Mouse (Mus musculus): ENCODE results near the gene Arrb1. TPM values are rescaled to one million over a fixed set of nuclear protein-coding genes. Genes with fewer than 3 reads are reported as not detected.
A peak's percentile ranks its signal among the peaks of the same experiment; 100 is the strongest.

Gene Arrb1
- total RNA-seq, 2 experiments from 2014 or later, result 25.0 to 33.3 TPM

- DNase-seq, result peak; percentile 29 to 53
- intact Hi-C loops (cut with DNase I), result loop anchor here (1.0 kb wide), 1 partner anchor 179 kb away; no protein-coding TSS in a partner anchor
These were observed 83.6 kb downstream of the Arrb1 start for GRCm38 (mm10) chr7:99618860-99619259.

GRCm38 (mm10) chr7:99625722-99626375, 90.6 kb downstream of the Arrb1 start:
- DNase-seq, result peak; percentile 92 to 93
- intact Hi-C loops (cut with DNase I), result loop anchor here (1.0 to 5.0 kb wide), 4 partner anchors 36 to 251 kb away; no protein-coding TSS in a partner anchor

DNA sequence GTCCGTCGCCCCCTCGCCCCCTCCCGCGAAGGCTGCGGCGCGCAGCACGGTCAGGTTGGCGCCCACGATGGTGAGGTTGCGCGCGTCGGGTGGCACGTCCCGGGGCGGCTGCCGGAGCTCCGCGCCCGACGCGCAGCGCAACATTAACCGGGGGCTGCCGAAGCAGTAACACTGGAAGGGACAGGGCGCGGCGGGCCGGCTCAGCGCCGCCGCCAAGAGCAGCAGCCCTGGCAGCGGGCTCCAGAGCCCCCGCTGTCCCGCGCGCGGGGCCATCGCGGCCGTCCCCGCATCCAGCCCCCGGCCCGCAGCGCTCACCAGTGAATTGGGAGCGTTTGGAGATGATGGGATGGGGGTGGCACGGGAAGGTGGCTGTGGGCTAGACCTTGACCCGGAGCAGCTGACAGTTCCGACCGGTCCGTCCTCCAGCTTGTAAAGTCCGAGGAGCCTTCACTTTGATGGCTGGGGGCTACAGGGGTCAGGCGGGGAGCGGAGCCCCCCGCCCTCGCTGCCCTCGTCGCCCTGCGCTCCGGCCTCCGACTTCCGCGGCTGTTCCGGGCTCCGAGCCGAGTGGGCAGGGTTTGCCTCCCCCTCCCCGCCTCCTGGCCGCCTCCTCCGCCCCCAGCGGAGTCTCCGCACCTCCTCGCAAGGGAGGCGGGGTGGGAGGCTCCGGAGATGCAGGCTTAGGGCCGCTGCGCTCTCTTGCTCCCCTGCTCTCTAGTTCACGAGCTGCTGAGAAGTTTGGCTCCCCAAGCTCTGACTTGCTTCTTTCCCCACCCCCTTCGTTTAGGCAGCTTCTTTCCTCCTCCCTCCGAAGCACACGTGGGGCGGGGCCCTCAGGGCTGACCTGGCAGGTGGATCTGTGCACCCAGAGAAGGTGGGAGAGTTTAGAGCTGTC, 91.4 kb downstream of the Arrb1 start, which contains the start of gene Tpbgl:
Gene Tpbgl, minus strand, starts transcription at position 728 of the 895 bp plus-strand sequence.
- intact Hi-C loops (cut with DNase I), result loop anchor here (5.0 kb wide), 1 partner anchor 36 kb away; no protein-coding TSS in a partner anchor
- peak; percentile 56 to 65 for DNase-seq

DNA sequence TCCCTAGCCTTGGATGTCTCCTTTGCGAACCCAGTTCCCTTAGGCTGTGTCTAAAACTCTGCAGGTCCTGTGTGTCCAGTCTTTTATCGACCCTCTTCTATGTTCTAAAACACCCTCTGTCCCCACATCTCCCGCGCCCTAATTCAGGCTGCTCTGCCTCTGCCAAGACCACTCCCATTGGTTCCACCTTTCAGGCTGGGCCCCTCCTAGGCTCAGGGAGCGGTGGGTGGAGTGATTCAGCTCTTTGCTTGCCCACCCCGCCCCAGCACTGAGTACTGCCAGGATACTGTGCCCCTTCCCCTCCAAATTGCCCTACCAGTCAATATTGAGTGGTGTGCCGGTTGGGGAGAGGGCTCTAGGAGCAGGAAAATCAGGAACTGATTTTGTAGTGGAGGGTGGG, 92.1 kb downstream of the Arrb1 start:
- DNase-seq, result no peak
- intact Hi-C loops (cut with DNase I), result loop anchor here (5.0 kb wide), 1 partner anchor 35 kb away; no protein-coding TSS in a partner anchor

DNA sequence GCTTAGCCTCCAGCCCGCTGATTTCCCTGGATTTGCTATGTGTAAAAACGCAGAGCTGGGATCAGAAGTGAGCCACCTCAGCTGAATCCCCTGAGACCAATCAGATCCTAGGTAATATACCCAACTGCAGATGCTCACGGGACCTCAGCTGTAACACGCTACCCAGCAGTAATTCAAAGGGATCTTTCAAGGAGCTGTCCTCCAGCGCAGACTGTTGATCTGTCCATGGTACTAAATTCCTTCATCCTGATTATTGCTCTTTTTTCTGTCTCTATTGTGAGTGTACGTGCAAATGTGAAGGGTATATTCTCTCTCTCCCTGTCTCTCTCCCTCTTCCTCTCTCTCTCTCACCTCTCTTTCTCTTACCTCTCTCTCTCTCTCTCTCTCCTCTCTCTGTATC, 97.0 kb downstream of the Arrb1 start:
- intact Hi-C loops (cut with DNase I), result loop anchor here (2.0 kb wide), 1 partner anchor 17 kb away; no protein-coding TSS in a partner anchor
- DNase-seq, result peak in 1 of 2 experiments; percentile 24

DNA sequence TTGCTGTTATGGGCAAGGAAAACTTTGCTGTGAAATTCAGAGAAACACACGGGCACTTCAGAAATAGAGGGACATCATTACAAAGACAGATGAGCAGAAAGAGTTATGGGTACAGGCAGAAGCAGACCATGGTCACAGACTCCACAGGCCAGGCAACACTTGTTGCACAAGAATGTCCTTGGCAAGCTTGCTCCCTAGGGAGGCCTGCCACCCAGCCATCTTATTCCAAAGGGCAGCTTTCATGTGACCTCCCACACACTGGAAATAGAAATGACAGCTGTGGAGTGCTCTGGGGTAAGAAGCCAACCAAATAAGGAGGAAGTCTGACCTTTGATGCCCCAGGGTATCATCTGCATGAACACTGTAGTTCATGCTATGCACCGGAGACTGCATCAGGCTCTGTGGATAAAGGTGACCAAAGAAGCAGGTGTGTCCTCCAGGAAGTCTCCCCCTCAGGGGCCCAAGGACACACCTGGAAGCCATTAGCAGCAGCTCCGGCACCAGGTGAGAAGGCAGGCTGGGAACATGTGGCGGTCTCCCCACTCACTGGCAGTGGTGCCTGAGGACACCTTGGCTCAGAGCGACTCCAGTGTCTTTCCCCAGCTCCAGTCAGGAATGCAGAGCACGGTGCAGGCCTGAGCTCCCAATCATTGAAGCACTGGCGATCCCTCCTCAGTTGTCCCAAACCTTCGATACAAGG, 98.8 kb downstream of the Arrb1 start:
- intact Hi-C loops (cut with DNase I), result loop anchor here (2.0 kb wide), 1 partner anchor 15 kb away; no protein-coding TSS in a partner anchor
- DNase-seq, result peak in 1 of 2 experiments; percentile 9

DNA sequence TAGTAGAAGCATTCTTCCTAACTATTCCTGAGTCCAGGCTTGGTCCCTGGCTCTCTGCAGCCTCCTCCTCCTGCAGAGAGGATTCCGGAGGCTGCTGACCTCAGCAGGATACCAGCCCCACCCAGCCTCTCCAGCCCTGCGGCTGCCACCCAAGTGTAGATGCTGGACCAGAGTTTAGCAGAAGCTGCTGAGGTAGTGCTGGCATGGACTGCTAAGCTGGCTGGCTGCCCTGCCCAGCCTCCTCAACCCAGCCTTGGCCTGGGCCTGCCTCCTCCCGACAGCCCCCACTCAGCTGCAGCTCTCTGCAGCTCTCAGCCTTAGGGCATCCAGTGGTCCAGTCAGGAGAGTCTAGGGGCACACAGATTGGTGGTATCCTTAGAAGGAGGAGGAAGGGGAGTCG, 106.0 kb downstream of the Arrb1 start:
- peak in 1 of 2 experiments; percentile 21 for DNase-seq
- intact Hi-C loops (cut with DNase I), result no loop called here

DNA sequence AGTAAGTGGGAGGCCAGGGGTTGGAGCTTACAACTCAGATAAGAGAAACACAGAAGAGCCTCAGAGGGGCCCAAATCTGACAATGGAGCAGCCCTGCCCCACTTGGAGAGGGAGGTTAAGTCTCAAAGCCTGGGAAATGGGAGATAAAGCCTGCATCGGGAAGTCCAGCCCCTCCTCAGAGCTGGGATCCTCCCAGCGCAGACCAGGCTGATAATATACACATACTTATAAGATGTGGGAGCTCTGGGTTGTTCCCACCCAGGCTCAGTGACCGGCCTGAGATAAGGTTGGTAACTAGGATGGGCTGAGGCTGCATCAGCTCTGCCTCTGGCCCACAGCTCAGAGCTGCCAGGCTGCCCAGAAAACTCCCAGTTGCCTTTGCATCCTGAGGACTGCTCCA, 106.8 kb downstream of the Arrb1 start:
- intact Hi-C loops (cut with DNase I), result no loop called here
- DNase-seq, result no peak

DNA sequence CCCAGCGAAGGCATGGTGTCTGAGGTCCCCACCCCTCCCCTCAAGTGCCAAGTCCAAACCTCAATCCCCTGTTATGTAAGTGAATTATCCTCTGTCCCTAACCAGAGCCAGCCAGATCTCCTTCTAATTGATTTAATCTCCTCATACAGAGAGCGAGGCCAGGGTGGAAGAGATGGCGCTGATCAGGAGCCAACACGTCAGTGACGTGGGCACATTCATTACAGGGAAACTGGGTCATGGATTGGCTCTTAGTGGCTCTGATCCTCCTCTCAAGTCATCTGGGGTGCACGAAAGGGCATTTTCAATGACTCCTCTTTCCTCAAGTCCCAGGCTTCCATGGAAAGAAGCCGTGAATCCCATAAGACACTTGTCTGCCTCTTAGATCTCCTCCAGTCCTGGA, 109.4 kb downstream of the Arrb1 start:
- no peak for DNase-seq
- intact Hi-C loops (cut with DNase I), result no loop called here

- intact Hi-C loops (cut with DNase I), result loop anchor here (2.0 kb wide), 1 partner anchor 16 kb away; no protein-coding TSS in a partner anchor
- DNase-seq, result peak; percentile 77 to 86
These were observed 113.4 kb downstream of the Arrb1 start for GRCm38 (mm10) chr7:99648623-99649022.

GRCm38 (mm10) chr7:99649585-99649984, 114.3 kb downstream of the Arrb1 start:
- no peak for DNase-seq
- intact Hi-C loops (cut with DNase I), result loop anchor here (2.0 kb wide), 1 partner anchor 17 kb away; no protein-coding TSS in a partner anchor

- no peak for DNase-seq
- intact Hi-C loops (cut with DNase I), result no loop called here
These were observed 119.0 kb downstream of the Arrb1 start for GRCm38 (mm10) chr7:99654244-99654643.

Small RNA genes within 50 kb of the gene (microRNA-seq; reads per million reads assigned to microRNA genes)
- gene Mir326, result 41.9 to 59.8 reads per million in 2 experiments

Other genes starting within 250 kb of the Arrb1 start
- gene Serpinh1, start 182.2 kb upstream of the Arrb1 start, total RNA-seq (2021), result 100 to 1,000 TPM; 442 to 536 TPM
- 10 to 100 TPM; 40.9 to 43.1 TPM for gene Gdpd5, start 154.1 kb upstream of the Arrb1 start, total RNA-seq (2021)
- under 1 TPM; 0.35 to 0.62 TPM for gene Klhl35, start 69.5 kb upstream of the Arrb1 start, total RNA-seq (2021)
- gene Rps3, start 51.7 kb upstream of the Arrb1 start, total RNA-seq (2021), result 100 to 1,000 TPM; 380 to 408 TPM
- 1 to 10 TPM; 3.1 to 3.5 TPM for gene Tpbgl, start 91.6 kb downstream of the Arrb1 start, total RNA-seq (2021)
- 1 to 10 TPM; 8.0 to 8.7 TPM for gene Slco2b1, start 175.9 kb downstream of the Arrb1 start, total RNA-seq (2021)
- under 1 TPM in 1 of 2 experiments, not detected in 1; 0.31 TPM for gene Olfr520, start 194.8 kb downstream of the Arrb1 start, total RNA-seq (2021)
- gene Olfr521, start 228.0 kb downstream of the Arrb1 start, total RNA-seq (2021), result not detected